Comparison of ENCODE assay signal across 2 mouse cellular contexts in genomic region chr11:34727467-34727866, GRCm38 (mm10).
A peak's percentile ranks its signal among the peaks of the same experiment; 100 is the strongest.
TF ChIP-seq lines count a peak whose summit lies in the region.

No protein-coding gene starts in this region.

TF ChIP-seq in CH12.LX, 34 proteins besides CTCF, POLR2A, EP300 and RAD21 (continued from another document):
- TF ChIP-seq IRF4 (IDR thresholded peaks at IDR 0.05; ENCODE audit: low read depth, low read length) (peak; percentile 51; the same call in 1 of the 2 replicates), SIN3A (IDR thresholded peaks at IDR 0.05; ENCODE audit: low read length) (0 out of 2 replicates have a peak, but pooled peaks have one; percentile 6), MEF2A (IDR thresholded peaks at IDR 0.05; ENCODE audit: borderline replicate concordance, low read depth, low read length) (peak; percentile 56), ZNF384 (IDR thresholded peaks at IDR 0.05; ENCODE audit: low read depth, low read length) (peak; percentile 47; the same call in 1 of the 2 replicates), BHLHE40 (IDR thresholded peaks at IDR 0.05; ENCODE audit: low read depth, low read length) (peak; percentile 76), JUND (conservative IDR thresholded peaks at IDR 0.05; ENCODE audit: low read depth, low read length) (no peak), TCF12 (IDR thresholded peaks at IDR 0.05; ENCODE audit: low read depth, low read length) (peak; percentile 41; the same call in 1 of the 2 replicates), MAFK (IDR thresholded peaks at IDR 0.05; ENCODE audit: insufficient replicate concordance, low read length) (peak; percentile 78; the same call in 1 of the 2 replicates)
TF ChIP-seq in CH12.LX: peak in this region for 9.

TF ChIP-seq in MEL, 35 proteins besides CTCF, POLR2A, EP300 and RAD21 (continued from another document):
- TF ChIP-seq MAFK (IDR thresholded peaks at IDR 0.05; ENCODE audit: borderline replicate concordance, low read depth, low read length) (peak; percentile 82), GABPA (IDR thresholded peaks at IDR 0.05; ENCODE audit: low read depth, low read length) (peak; percentile 65; the same call in 1 of the 2 replicates), POLR2AphosphoS2 (IDR thresholded peaks at IDR 0.05; ENCODE audit: low read length) (no peak), TCF12 (IDR thresholded peaks at IDR 0.05; ENCODE audit: low read depth, low read length) (peak; percentile 54), JUND (IDR thresholded peaks at IDR 0.05; ENCODE audit: low read depth, low read length) (no peak), TBP (IDR thresholded peaks at IDR 0.05; ENCODE audit: low read depth, low read length) (no peak), GATA1 (IDR thresholded peaks at IDR 0.05; ENCODE audit: low read depth, low read length) (peak; percentile 81), CHD1 (IDR thresholded peaks at IDR 0.05; ENCODE audit: low read depth, low read length) (no peak), HCFC1 (IDR thresholded peaks at IDR 0.05; ENCODE audit: low read depth, low read length) (no peak), SIN3A (IDR thresholded peaks at IDR 0.05; ENCODE audit: low read length) (peak; percentile 52), CHD2 (IDR thresholded peaks at IDR 0.05; ENCODE audit: low read length) (peak; percentile 35; the same call in 1 of the 2 replicates), UBTF (IDR thresholded peaks at IDR 0.05; ENCODE audit: borderline replicate concordance, insufficient read depth, low read depth, low read length) (no peak), BHLHE40 (IDR thresholded peaks at IDR 0.05; ENCODE audit: borderline replicate concordance, low read depth, low read length) (peak; percentile 94), POLR2AphosphoS5 (IDR thresholded peaks at IDR 0.05; ENCODE audit: borderline replicate concordance, low read depth, low read length) (no peak), ZKSCAN1 (IDR thresholded peaks at IDR 0.05; ENCODE audit: low read depth, low read length) (no peak), NRF1 (IDR thresholded peaks at IDR 0.05; ENCODE audit: insufficient read depth, low read depth, low read length, poor library complexity, severe bottlenecking) (no peak), ETS1 (IDR thresholded peaks at IDR 0.05; ENCODE audit: low read depth, low read length) (peak; percentile 68; the same call in 1 of the 2 replicates), MAX (IDR thresholded peaks at IDR 0.05; ENCODE audit: low read length) (peak; percentile 38; the same call in 1 of the 2 replicates), MEF2A (IDR thresholded peaks at IDR 0.05; ENCODE audit: extremely low read depth, insufficient replicate concordance, low read depth, low read length, poor library complexity, severe bottlenecking) (no peak), MXI1 (IDR thresholded peaks at IDR 0.05; ENCODE audit: low read depth, low read length) (peak; percentile 55; the same call in 1 of the 2 replicates), MYB (IDR thresholded peaks at IDR 0.05; ENCODE audit: low read depth, low read length) (no peak), ZNF384 (IDR thresholded peaks at IDR 0.05; ENCODE audit: low read depth, low read length) (peak; percentile 83)
